Mouse (Mus musculus) spleen, postnatal 4 days (tissue): ENCODE data around the gene Mrpl49.
A peak's percentile ranks its signal among the peaks of the same experiment; 100 is the strongest.

Experiments used
- DNase-seq, 2 experiments: peaks; one replicate each; pipeline ENCODE4 v3.0.0; 2022; ENCODE audit warnings: low spot score in 2 of 2

Mrpl49 gene

DNA sequence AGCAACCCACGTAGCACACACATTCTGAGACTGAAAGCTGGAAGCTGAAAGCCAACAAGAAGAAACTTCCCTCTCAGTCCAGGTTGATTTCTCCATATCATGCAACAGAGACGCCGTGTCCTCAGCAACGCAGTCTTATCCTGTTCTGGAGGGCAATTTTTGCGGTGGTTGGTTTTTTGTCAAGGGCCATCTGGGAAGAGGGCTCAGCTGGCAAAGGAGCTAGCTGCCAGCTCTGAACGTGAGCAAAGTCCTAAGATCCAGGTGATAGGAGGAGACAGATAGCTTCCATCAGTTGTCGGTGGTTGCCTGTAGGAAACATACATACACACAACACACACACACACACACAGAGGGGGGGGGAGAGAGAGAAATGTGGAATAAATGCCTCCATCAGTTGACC, 19.3 kb downstream of the Mrpl49 start:
- no peak for DNase-seq

DNA sequence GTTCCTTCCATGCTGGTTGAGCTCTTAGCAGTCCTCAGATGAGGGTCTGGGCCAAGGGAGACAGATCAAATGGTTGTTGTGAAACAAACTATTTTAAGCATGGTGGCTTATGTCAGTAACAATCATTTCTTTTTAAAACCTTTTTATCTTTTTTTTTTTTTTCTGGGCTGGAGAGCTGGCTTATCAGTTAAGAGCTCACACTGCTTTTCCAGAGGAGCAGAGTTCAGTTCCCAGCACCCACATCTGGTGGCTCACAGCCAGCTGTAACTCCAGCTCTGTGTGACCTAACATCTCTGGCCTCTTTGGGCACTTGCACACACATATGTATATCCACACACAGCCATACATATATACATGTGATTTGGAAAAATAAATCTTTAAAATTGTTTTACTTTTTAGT, 19.9 kb downstream of the Mrpl49 start:
- no peak for DNase-seq

DNA sequence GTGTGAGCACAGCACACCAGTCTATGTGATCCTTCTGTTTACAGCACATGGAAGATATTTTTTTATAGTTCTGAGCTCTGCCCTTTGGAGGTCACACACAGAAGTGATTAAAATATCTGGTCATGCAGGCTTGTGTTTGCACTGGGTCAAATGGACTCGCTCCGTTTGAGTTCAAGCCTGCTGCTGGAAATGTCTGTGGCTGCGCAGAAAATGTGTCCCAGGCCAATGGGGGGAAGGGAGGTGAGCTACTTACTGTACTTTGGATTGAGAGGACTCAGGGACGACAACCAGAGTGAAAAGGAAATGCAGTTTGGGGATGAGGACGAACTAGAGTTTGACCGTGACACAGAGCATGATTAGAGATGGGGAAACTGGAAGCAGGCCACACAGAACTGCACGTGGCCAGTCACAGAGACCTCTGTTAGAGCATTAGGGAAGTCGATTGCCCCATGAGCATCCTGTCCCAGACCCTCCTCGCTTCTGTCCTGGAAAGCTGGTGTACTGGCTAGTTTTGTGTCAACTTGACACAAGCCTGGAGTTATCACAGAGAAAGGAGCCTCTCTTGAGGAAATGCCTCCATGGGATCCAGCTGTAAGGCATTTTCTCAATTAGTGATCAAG, 21.5 kb downstream of the Mrpl49 start:
- DNase-seq: no peak

DNA sequence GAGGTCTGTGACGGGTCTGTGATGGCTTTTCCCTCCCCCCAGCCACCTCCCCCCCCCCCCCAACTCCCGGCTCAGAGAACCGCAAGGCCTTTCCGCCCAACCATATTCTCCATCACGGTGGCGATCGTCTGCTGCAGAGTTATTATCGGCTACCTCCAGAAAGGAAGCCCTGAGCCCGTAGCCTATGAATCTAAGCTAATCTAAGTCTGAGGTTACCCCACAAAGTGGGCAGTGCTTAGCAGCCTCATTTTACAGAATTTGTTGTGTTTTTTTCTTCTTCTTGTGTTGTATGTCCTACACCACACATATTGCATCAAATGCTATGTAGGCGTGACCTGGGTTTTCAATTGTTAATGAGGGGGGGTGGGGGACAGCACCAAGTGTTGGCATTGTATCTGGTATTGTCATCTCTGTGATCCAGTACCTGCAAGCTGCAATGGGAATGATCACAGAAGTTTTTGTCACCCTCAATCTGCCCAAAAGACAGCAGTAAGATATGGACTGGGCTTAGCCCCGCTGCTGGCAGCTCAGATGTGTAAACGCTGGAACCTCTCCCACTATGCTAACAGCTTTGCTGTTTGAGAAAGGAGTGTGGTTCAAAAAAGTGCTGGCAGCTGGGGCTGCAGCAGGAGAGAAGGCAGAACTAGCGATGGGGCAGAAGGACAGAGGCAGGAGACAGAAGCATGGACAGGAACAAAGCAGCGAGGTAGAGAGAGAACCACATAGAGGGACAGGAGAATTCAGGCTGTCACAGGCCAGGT, 26.9 kb downstream of the Mrpl49 start:
- no peak for DNase-seq

DNA sequence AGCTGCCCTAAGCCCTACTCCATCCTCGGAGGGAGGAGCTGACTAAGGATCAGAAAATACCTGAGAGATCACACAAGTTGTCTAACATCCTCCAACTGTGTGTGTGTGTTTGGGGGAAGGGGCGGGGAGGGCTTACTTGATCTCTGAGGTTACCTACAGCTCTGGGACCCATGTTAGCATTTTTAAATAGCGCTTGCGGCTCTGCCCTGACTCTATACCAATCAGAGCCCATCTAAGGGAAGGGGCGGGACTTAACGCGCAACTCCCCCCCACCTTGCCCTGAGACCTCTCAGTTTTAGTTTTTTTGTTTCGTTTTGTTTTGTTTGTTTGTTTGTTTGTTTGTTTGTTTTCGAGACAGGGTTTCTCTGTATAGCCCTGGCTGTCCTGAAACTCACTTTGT, 28.2 kb downstream of the Mrpl49 start:
- no peak for DNase-seq

DNA sequence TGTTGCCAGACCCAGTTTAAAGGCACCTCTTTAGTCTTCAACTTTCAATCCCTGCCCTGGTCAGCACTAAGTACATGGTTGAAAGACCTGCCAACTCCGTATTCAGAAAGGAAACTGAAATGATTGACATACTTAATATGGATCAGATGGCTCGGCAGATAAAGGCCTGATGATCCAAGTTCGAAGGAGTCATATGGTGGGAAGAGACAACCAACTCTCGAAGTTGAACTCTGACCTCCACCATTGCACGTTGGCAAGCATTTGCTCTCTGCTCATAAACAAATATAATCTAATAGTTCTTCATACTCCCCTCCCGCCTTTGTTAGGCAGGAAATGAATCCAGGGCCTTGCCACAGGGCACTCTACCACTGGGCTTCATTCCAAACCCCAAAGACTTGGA, 28.6 kb downstream of the Mrpl49 start:
- no peak for DNase-seq

DNA sequence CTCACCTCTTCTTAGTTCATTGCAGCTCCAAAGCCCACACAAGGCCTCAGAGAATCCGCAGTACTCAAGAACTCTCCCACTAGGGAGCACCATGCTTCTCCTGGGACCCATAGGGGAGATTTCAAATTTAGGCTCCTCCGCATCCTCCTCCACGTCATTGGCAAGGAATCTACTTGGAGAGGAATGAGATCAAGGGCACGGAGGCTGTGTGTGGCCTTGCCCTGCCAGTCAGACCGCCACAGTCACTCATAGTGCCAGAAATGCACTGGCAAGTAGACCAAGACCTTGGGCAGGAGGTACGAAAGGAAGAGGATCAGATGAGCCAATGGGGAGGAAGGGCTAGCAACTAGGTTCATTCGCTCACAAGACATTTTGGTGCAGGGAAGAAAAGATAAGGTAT, 33.7 kb downstream of the Mrpl49 start:
- no peak for DNase-seq

DNA sequence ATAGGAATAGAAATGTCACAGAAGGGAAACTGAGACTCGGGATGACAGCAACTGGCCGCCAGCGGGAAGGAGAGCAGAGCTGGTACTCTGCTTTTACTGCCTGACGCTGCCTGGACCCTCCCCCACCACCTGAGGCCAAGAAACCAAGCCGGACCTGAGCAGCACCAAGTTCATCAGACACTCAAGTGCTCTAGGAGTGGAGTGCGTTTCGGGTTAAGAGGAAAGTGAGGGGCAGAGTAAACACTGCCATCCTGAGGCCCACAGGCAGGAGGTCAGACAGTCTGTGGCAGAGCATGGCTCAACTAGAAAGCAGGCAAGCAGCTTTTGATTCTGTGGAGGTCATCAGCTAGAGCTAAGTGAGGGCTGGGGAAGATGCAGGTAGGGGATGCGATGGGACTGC, 34.5 kb downstream of the Mrpl49 start:
- DNase-seq: no peak

DNA sequence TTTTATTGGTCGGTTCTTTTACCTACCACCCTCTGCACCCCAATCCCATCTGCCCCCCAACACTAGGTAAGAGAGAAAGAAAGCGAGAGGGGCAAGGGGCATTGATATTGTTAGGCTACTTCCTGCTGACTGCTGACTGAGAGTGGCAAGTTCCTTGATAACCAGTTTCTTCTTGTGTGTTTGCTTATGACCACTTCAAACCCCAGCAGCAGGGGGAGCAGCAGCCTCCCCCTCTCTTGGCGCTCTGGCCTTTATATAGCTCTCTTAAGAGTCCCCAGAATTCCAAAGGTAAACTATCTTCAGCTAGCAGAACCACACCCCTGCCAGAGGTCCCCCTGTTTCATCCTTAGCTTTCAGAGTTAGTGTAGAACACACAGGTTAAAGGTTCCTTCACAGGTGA, 37.3 kb downstream of the Mrpl49 start:
- DNase-seq: no peak

DNA sequence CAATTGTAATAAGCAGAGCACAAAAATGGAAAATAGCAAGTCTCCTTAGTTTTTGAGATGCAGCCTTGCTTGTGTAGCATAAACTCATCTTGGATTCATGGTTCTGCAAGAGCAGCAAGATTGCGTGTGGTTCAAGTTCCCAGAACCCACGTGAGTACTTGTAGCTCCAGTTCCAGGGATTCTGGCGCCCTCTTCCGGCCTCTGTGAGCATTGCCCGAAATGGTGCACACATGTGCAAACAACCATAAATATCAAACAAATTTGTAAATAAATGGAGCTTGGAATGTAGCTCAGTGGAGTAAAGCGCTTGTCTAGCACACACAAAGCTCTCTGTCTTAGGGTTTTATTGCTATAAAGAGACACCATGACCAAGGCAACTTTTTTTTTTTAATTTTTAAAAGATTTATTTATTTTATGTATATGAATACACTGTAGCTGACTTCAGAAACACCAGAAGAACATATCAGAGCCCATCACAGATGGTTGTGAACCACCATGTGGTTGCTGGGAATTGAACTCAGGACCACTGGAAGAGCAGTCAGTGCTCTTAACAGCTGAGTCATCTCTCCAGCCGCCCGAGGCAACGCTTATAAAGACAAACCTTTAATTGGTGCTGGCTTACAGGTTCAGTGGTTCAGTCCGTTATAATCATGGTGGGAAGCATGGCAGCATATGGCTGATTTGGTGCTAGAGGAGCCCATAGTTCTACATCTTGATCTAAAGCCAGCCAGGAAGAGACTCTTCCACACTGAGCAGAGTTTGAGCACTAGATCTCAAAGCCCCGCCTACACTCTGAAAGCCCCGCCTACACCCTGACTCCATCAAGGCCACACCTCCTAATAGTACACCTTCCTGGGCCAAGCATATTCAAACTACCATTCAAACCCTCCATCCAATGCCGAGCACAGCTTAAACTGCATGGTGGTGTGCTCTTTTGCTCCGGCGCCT, 39.2 kb downstream of the Mrpl49 start:
- peak; percentile 91 to 97 for DNase-seq

DNA sequence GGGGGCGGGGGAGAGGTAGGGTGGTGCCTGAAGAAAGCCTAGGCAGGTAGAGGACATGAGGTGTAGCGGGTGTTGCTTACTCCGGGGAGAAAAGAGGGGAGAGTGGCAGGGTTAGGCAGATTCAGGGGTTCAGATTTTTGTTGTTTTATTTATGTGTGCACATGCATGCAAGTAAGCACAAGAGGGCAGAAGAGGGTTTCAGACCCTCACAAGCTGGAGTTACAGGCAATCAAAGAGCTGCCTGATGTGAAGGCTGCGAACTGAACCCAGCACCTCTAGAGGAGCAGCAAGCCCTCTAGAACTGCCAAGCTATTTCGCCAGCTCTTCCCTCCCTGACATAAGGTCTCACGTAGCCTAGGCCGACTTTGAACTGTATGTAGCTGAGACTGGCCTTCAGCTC, 41.1 kb downstream of the Mrpl49 start:
- no peak for DNase-seq

DNA sequence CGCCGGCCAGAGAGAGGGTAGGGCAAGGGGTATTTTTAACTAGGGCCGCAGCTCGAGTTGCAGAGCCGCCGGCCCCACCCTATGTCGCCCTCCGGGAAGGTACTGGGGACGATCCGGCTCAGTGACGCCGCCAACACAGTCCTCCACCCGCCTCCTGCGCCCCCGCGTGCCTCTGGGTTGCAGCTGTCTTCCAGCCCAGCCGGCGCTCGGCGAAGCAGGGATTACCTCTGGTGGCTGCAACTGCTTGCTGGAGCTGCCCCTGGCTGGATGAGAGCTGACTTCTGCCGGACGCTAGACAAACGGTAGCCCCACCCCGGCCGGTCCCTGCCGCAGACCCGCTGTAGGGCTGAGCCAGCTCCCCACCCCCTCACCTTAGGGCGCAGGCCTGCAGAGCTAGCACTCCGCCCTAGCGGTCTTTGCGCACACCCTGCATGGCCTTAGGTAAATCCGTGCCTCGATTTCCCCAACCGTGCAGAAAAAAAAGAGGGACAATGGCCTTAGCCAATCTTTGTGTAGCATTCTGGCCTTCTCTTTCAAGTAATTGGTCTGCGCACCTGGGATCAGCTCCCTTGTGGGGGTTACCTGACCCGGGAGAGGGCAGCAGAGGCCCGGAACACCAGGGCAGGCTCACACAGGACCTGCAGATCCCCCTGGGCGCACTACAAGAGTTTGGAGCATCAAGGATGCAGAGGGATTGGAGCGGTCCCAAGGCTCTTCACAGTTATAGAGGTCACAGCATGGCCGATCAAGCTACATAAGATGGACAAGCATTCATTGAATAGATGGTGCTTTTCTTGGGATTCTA, 41.9 kb downstream of the Mrpl49 start, which contains the start of gene Capn1:
Gene Capn1, minus strand, starts transcription at position 387 of the 805 bp plus-strand sequence.
- peak; percentile 77 to 88 for DNase-seq

DNA sequence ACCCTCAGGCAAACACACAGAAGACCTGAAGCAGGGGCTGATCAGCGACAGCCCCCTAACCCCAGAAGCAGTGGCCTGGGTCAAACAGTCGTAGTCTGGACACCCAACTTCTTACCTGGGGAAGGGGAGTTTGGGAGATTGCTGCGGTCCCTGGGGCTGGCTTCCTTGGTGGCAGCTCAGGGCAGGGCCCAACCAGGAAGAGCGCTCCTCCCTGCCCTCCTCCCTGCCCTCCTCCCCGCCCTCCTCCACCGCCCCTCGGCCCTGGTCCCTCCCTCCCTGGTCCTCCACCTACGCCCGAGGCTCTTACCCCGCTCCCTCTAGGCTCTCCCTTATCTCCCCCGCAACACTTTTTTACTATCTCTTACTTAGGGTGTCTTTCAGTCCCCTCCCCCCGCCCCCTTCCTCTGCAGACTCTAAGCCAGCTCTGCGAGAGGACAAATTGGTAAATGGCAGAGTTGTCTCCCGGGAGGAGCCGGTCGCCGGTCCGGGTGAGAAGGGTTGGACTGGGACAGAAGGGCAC, 42.5 kb downstream of the Mrpl49 start:
- DNase-seq: peak; percentile 75 to 84

DNA sequence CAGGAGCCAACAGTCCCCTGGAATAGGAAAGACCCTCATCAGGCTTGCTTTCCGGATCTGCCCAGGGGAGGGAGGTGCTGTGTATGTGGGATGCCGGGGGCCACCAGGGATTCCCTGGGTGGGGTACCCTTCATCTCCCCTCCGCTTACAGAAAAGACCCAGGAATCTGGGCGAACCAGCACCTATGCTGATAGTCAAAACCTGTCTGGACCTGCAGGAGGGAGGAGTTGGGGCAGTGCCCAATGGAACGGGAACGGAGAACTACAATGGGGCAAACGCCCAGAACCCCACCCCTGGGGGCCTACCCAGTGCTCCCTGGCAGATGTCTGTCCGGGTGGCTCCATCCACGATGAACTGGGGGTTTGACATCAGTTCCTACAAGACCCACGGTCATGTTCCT, 43.9 kb downstream of the Mrpl49 start:
- no peak for DNase-seq

DNA sequence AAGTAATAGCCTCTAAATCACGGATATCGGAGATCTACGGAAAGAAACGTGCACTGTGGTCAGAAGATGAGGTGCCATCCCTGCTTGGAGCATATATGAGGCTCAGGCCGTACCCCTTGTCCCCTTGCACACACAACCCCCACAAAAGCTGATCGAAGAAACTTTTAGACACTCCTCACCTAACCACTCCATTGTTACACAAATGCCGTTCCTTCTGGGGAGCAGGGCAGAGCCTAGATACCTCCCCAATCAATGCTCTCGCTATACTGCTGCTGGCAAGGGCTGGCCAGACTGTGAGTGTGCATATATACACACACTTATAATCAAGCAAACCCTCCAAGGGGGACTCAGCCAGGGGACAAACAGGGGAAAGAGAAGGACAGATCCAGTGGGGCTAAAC, 48.4 kb downstream of the Mrpl49 start:
- DNase-seq: no peak

DNA sequence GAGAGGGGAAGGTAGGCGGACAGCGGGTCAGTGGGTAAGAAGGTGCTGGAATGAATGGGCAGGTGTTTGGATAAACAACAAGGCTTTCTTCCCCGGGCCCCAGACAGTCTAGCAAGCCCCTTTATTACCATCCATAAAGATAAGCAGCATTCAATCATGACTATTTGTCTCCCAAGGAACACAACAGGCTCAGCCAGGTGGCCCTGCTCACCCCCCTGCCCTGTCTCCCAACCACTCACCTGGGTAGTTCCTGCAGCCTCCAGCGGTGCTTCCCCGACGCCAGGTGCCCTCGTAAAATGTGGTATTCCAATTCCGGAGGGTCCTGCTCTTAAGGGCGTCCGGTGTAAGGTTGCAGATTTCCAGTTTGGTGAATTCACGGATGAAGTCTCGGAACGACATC, 50.6 kb downstream of the Mrpl49 start:
- no peak for DNase-seq

DNA sequence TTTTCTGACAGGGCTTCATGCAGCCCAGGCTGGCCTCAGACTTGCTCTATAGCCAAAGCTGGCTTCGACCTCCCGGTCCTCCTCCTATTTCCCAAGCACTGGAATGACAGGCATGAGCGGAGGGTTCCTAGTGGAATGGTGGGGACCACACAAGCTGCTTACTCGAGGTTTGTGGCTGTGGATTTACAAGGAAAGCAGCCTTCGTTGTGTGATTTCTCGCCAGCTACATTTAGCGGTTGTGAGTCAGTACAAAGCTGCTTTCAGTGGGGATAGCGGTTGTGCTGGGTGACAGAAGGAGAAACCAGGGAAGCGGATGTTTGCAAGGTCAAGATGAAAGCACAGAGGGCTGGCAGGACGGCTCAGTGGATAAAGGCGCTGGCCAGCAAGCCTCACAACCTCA, 52.0 kb downstream of the Mrpl49 start:
- DNase-seq: no peak
